Mouse (Mus musculus): ENCODE data around the gene Cuedc1. TPM values are rescaled to one million over a fixed set of nuclear protein-coding genes. Genes with fewer than 3 reads are reported as not detected.

Gene Cuedc1
- polyA plus RNA-seq, 1 experiment from 2014 or later, result 22.6 TPM

- H3K4me1 ChIP-seq, result peaks cover 83% of the 10 kb centered on the region
- no peak for DNase-seq (ENCODE audit: low spot score)
- peaks cover 5% of the 10 kb centered on the region for H3K36me3 ChIP-seq
- H3K27ac ChIP-seq, result peak overlapping the region; percentile 85
- no peaks in the 10 kb centered on the region for H3K9me3 ChIP-seq (replicated peaks)
- WGBS, result 89% methylated on average over 5 of the region's 5 CpGs
- no peaks in the 10 kb centered on the region for H3K27me3 ChIP-seq (ENCODE audit: low read depth, poor library complexity, severe bottlenecking)
- no peak overlapping the region for H3K4me3 ChIP-seq
These were observed 49.5 kb downstream of the Cuedc1 start for GRCm38 (mm10) chr11:88147388-88147787.

DNA sequence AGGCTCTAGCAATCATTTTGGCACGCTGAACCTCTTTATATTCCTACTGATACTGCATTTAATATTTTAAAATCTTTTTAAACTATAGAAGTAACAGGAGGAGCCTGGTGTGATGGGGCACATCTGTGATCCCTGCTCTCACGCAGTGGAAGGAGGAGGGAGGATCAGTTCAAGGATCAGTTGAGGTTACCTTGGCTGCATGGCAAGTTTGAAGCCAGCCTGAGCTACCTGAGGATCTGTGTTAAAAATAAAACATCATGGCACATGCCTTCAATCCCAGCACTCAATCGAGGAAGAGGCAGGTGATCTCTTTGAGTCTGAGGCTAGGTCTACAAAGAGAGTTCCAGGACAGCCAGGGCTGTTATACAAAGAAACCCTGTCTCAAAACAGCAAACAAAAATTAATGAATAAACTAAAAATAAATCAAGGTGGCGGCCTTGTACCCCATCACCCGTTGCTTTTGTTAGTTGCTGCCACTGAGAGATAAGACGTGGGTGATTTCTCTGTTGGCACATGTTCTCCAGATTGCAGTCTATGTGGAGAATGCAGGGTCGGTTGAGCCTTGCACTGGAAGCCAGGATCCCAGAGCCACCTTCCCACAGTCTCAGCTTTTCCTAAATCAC lies 50.3 kb downstream of the Cuedc1 start:
- no peak for DNase-seq (ENCODE audit: low spot score)
- peak overlapping the region; percentile 23 for H3K4me3 ChIP-seq
- H3K27me3 ChIP-seq (ENCODE audit: low read depth, poor library complexity, severe bottlenecking), result no peaks in the 10 kb centered on the region
- H3K36me3 ChIP-seq, result peaks cover 2% of the 10 kb centered on the region
- H3K9me3 ChIP-seq (replicated peaks), result no peaks in the 10 kb centered on the region
- H3K27ac ChIP-seq, result peak overlapping the region; percentile 85
- peaks cover 84% of the 10 kb centered on the region for H3K4me1 ChIP-seq
- 44% methylated on average over 7 of the region's 7 CpGs for WGBS

GRCm38 (mm10) chr11:88148638-88149279 lies 50.9 kb downstream of the Cuedc1 start:
- 9% methylated on average over 11 of the region's 11 CpGs for WGBS
- H3K4me3 ChIP-seq, result peak overlapping the region; percentile 23
- no peaks in the 10 kb centered on the region for H3K9me3 ChIP-seq (replicated peaks)
- H3K36me3 ChIP-seq, result no peaks in the 10 kb centered on the region
- peak; percentile 78 for DNase-seq (ENCODE audit: low spot score)
- peak overlapping the region; percentile 85 for H3K27ac ChIP-seq
- peaks cover 90% of the 10 kb centered on the region for H3K4me1 ChIP-seq
- no peaks in the 10 kb centered on the region for H3K27me3 ChIP-seq (ENCODE audit: low read depth, poor library complexity, severe bottlenecking)

GRCm38 (mm10) chr11:88151379-88152155 lies 53.7 kb downstream of the Cuedc1 start:
- 38% methylated on average over 7 of the region's 7 CpGs for WGBS
- Histone ChIP-seq H3K4me3 (no peak overlapping the region), H3K36me3 (no peaks in the 10 kb centered on the region), H3K27ac (peak overlapping the region; percentile 85), H3K9me3 (replicated peaks) (no peaks in the 10 kb centered on the region), H3K4me1 (peaks cover 91% of the 10 kb centered on the region), H3K27me3 (ENCODE audit: low read depth, poor library complexity, severe bottlenecking) (no peaks in the 10 kb centered on the region)
- no peak for DNase-seq (ENCODE audit: low spot score)

- whole genome bisulfite sequencing, result 69% methylated on average over 5 of the region's 5 CpGs
- no peak for DNase-seq (ENCODE audit: low spot score)
- Histone ChIP-seq H3K9me3 (replicated peaks) (no peaks in the 10 kb centered on the region), H3K36me3 (0 out of 2 replicates have a peak, but pooled peaks cover 3% of the 10 kb centered on the region), H3K4me3 (no peak overlapping the region), H3K27ac (peak overlapping the region; percentile 63), H3K27me3 (ENCODE audit: low read depth, poor library complexity, severe bottlenecking) (no peaks in the 10 kb centered on the region), H3K4me1 (peaks cover 83% of the 10 kb centered on the region)
These were observed 56.0 kb downstream of the Cuedc1 start for GRCm38 (mm10) chr11:88153880-88154279.

GRCm38 (mm10) chr11:88154500-88154899 lies 56.6 kb downstream of the Cuedc1 start:
- H3K27ac ChIP-seq, result peak overlapping the region; percentile 63; the same call in 1 of the 2 replicates
- H3K36me3 ChIP-seq, result 0 out of 2 replicates have a peak, but pooled peaks cover 3% of the 10 kb centered on the region
- peaks cover 83% of the 10 kb centered on the region for H3K4me1 ChIP-seq
- no peaks in the 10 kb centered on the region for H3K9me3 ChIP-seq (replicated peaks)
- no peak overlapping the region for H3K4me3 ChIP-seq
- DNase-seq (ENCODE audit: low spot score), result no peak
- no peaks in the 10 kb centered on the region for H3K27me3 ChIP-seq (ENCODE audit: low read depth, poor library complexity, severe bottlenecking)
- 87% methylated on average over 8 of the region's 8 CpGs for WGBS

- Histone ChIP-seq H3K4me1 (peaks cover 88% of the 10 kb centered on the region), H3K36me3 (0 out of 2 replicates have a peak, but pooled peaks cover 3% of the 10 kb centered on the region), H3K27ac (peak overlapping the region; percentile 79), H3K27me3 (ENCODE audit: low read depth, poor library complexity, severe bottlenecking) (no peaks in the 10 kb centered on the region), H3K4me3 (no peak overlapping the region), H3K9me3 (replicated peaks) (no peaks in the 10 kb centered on the region)
- DNase-seq (ENCODE audit: low spot score), result no peak
- 64% methylated on average over 3 of the region's 3 CpGs for WGBS
These were observed 57.6 kb downstream of the Cuedc1 start for GRCm38 (mm10) chr11:88155451-88155850.

DNA sequence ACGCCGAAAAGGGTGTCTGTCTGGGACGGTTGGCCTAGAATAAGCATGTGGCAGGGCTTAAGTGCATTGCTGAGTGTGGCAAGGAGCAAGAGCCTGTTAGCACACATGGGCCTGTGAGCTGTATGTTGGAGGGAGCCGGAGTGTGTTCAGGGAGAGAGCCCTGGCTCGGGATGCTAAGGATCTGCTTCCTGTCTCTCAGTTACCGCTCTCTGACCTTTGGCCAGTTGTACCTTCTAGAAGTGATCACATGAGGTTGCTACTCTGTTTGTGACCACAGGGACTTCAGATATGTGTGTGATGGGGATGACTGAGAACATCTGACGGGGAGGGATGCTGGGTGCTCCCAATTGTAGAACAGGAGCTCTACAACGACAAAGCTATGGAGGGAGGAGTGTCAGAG lies 58.1 kb downstream of the Cuedc1 start:
- peaks cover 88% of the 10 kb centered on the region for H3K4me1 ChIP-seq
- no peak for DNase-seq (ENCODE audit: low spot score)
- WGBS, result 47% methylated on average over 8 of the region's 8 CpGs
- peak overlapping the region; percentile 79 for H3K27ac ChIP-seq
- no peaks in the 10 kb centered on the region for H3K27me3 ChIP-seq (ENCODE audit: low read depth, poor library complexity, severe bottlenecking)
- no peak overlapping the region for H3K4me3 ChIP-seq
- H3K36me3 ChIP-seq, result 0 out of 2 replicates have a peak, but pooled peaks cover 3% of the 10 kb centered on the region
- H3K9me3 ChIP-seq (replicated peaks), result no peaks in the 10 kb centered on the region

DNA sequence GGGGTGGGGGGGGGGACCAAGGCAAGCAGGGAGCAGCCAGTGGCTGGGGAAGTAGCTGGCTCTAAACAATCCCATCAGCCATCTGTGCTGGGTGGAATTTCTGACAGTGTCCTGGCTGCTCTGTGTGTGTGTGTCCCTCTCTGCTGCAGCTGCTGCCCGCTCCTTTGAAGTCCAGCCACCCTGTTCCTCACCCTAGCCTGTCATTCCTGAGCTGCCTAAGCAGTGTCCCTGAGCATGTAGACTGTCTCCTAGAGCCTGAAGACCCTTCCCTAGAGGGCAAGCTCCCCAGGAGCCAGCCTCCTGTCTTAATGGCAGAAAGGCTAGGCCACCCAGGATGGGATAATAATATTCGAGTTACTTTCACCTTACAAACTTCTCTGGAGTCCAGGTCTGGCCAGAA lies 58.5 kb downstream of the Cuedc1 start:
- H3K9me3 ChIP-seq (replicated peaks), result no peaks in the 10 kb centered on the region
- peaks cover 88% of the 10 kb centered on the region for H3K4me1 ChIP-seq
- no peak for DNase-seq (ENCODE audit: low spot score)
- peak overlapping the region; percentile 79 for H3K27ac ChIP-seq
- H3K36me3 ChIP-seq, result 0 out of 2 replicates have a peak, but pooled peaks cover 3% of the 10 kb centered on the region
- 30% methylated on average over 2 of the region's 2 CpGs for WGBS
- no peaks in the 10 kb centered on the region for H3K27me3 ChIP-seq (ENCODE audit: low read depth, poor library complexity, severe bottlenecking)
- H3K4me3 ChIP-seq, result no peak overlapping the region; the same call in 1 of the 2 replicates

DNA sequence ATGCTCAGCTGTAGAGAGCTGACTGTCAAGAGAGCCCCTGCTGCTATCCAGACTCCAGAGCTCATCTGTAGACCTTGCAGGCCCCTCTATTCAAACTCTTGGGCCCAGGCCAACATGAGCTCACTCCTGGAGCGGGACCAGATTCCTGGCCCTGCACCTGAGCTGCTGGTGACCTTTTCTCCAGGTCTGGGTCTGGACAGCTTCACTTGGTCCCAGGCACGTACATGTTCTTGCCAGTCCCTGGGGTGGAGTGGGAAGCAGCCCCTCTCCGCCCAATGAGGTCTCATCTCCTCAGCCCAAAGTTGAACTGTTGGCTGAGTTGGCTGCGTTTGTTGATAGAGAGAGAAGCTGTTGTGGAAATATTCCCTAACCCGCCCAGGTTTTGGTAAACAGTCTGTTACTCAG lies 61.0 kb downstream of the Cuedc1 start:
- H3K9me3 ChIP-seq (replicated peaks), result no peaks in the 10 kb centered on the region
- 74% methylated on average over 5 of the region's 5 CpGs for WGBS
- no peak for DNase-seq (ENCODE audit: low spot score)
- 0 out of 2 replicates have a peak, but pooled peaks cover 3% of the 10 kb centered on the region for H3K36me3 ChIP-seq
- H3K27ac ChIP-seq, result peak overlapping the region; percentile 65; the same call in 1 of the 2 replicates
- peaks cover 82% of the 10 kb centered on the region for H3K4me1 ChIP-seq
- no peak overlapping the region for H3K4me3 ChIP-seq
- H3K27me3 ChIP-seq (ENCODE audit: low read depth, poor library complexity, severe bottlenecking), result no peaks in the 10 kb centered on the region

DNA sequence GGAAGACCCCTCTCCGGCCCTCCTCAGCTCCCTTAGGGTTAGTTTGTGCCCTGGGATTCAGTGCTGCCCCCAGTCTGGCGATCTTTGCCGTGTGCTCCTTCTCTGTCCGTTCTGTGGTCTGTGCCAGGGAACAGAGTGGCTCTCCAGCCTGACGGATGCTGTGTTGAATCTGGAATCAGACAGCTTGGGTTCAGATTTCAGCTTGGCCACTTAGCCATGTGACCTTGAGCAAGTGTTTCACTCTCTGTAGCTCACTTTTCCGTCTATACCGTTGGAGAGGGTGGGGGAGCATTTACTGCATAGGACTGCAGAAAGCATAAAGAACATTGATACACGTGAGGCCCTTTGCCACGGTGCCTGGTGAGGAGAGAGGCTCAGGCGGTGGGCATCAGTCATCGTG lies 61.5 kb downstream of the Cuedc1 start:
- peaks cover 80% of the 10 kb centered on the region for H3K4me1 ChIP-seq
- WGBS, result 66% methylated on average over 11 of the region's 11 CpGs
- H3K27me3 ChIP-seq (ENCODE audit: low read depth, poor library complexity, severe bottlenecking), result no peaks in the 10 kb centered on the region
- H3K4me3 ChIP-seq, result no peak overlapping the region
- no peak for DNase-seq (ENCODE audit: low spot score)
- H3K27ac ChIP-seq, result peak overlapping the region; percentile 65
- no peaks in the 10 kb centered on the region for H3K9me3 ChIP-seq (replicated peaks)
- H3K36me3 ChIP-seq, result 0 out of 2 replicates have a peak, but pooled peaks cover 3% of the 10 kb centered on the region

- H3K9me3 ChIP-seq (replicated peaks), result no peaks in the 10 kb centered on the region
- DNase-seq (ENCODE audit: low spot score), result no peak
- peak overlapping the region; percentile 86 for H3K27ac ChIP-seq
- 29% methylated on average over 5 of the region's 5 CpGs for WGBS
- H3K27me3 ChIP-seq (ENCODE audit: low read depth, poor library complexity, severe bottlenecking), result no peaks in the 10 kb centered on the region
- H3K4me1 ChIP-seq, result peaks cover 80% of the 10 kb centered on the region
- 0 out of 2 replicates have a peak, but pooled peaks cover 3% of the 10 kb centered on the region for H3K36me3 ChIP-seq
- peak overlapping the region; percentile 52 for H3K4me3 ChIP-seq
These were observed 62.5 kb downstream of the Cuedc1 start for GRCm38 (mm10) chr11:88160316-88160715.
